Mouse (Mus musculus): ENCODE measurements at regions not wholly inside any gene's neighbourhood (a gene's known extent, or its start where the extent isn't known, plus 50 kb on each side); places are given as distances from the start of the nearest gene placed in this dataset.
"Not testable (repeated sequence)": the region's sequence is repeated elsewhere in the genome, so short reads cannot be mapped to it uniquely, and the experiment has no call there.

- not testable (repeated sequence) for TF ChIP-seq CTCF (IDR thresholded peaks at IDR 0.05; ENCODE audit: extremely low read depth, insufficient read depth, insufficient read length, insufficient replicate concordance); POLR2A (IDR thresholded peaks at IDR 0.05; ENCODE audit: low read depth, low read length)
Measured at GRCm38 (mm10) chr19:27600386-27600785, 170.8 kb upstream of the Pum3 start.
